Mouse (Mus musculus) T-helper 1 cell (primary cell): Measurements from ENCODE around the gene Vps9d1.
"Not testable (repeated sequence)": the region's sequence is repeated elsewhere in the genome, so short reads cannot be mapped to it uniquely, and the experiment has no call there.

ENCODE experiments used
- in situ Hi-C: fragments of 300-600 bp; cut with MboI, MseI; formaldehyde crosslinking; loops from one replicate; pipeline ENCODE4 v1.15.1; 2025; ENCODE audit warnings: high pct_unique_total_duplicates

Vps9d1 gene

DNA sequence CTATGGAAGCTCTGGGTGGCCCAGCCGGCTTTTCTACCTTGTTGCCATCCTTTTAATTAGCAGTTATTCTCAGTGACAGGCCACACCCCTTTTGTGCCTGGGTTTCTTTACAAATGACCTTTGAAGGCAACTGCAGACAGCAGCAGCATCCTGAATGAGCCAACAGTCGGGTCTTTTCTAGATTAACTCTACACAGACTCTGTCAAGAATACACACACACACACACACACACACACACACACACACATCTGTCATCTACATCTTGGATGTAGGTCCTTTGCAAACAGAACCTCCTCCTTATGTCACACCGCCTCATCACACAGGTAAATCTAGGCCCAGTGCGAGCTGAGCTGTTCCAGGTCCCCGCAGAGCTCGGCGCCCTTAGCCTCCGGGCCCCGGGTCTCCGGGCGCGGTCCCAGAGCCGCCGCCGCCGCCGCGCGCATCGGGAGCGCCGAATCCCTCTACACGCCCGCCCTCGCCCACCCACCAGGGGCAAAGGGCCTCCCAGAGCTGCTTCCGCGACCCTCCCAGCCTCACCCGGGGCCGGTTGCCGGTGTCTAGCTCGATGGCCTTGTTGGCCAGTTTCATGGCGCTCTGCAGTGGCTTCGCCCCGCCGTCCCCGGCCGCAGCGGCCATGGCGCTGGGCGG lies 573 bp downstream of the Vps9d1 start:
- in situ Hi-C loops, result no loop called here

DNA sequence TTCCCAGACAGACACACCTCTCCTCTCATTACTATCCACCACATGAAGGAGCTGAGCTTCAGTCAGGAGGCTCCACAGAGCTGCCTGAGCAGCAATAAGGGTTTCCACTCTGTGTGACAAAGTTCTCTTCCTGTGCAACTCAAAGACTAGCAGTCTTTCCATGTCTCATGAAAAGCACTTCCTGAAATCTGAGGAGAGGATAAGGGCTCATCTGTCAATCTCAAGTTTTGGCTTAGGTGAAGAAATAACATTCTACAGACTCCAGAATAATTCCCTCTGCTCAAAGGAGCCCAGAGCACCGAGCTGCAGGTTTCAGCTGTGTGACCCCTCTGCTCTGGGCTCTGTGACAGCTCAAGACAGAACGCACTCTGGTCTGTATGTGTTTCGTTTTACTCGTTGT lies 1.2 kb downstream of the Vps9d1 start:
- in situ Hi-C loops, result no loop called here

DNA sequence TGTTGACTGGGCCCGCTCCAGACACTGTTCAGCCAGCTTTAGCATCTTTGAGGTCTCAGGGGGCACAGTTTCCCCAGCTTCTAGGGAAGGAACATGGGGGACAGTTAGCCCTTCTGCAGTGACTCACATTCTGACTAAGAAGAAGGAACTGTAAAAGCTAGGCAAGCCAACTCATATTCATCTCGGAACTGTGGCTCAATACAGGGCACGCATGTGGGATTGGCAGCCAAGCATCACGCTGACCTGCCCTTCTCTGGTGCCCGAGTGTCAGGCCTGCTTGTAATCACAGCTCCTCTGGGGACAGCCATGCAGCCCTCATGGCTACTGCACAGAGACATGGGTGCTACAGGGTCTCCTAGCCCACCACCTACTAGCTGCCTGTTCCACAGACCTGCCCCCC lies 3.2 kb downstream of the Vps9d1 start:
- in situ Hi-C loops, result no loop called here

DNA sequence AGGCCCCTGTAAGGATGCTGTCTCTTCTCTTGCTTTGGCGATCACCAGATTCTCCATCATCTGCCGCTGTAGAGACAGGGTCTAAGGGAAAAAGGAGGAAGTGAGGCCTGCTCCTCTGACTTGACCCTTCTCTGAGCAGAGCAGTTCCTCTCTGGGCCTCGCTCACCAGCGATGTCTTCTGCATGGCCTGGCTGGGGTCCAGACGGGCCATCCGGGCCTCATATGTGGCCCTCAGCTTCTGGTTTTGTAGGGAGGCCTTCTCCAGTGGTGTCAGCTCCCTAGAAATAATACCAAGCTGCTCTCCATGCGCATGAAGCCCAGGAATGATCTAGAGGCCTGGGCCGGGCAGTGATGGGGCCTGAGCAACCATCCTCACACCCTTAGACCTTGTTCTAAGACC lies 5.6 kb downstream of the Vps9d1 start:
- in situ Hi-C loops, result no loop called here

DNA sequence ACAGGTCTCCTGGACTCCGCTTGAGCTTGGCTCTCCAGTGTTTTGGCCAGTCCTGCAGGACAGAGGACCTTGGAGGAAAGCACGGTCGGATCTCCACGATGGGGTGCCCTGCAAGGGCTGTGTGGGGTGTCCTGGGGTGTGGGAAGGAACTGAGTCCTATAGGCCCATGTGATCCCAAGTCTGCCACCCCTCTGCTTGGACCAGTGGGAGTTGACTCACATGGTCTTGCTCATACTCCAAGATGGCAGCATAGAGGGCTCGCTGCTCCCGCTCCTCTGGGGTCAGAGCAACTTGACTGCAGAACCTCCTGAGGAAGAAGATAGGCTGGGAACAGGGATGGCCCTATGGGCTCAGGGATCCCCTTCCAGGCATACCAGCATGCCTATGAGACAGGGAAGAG lies 6.4 kb downstream of the Vps9d1 start:
- in situ Hi-C loops, result no loop called here

DNA sequence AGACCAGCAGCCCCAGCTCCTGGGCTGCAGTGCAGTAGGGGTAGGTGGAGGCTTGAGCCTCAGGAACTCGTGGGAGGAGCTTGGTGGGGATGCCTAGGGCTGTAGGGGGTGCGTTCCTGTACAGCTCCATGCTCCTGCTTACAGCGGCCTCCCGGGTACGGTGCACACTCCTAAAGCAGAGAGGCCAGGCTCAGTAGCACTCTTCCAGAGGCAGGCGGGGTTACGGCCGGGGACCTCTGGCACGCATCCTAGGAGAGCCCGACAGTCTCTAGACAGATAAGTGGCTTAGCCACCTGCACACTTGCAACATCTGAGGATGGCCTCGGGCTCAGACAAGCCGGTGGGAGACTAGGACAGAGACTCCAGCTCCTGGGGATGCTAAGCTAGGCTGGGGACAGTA lies 8.6 kb downstream of the Vps9d1 start:
- in situ Hi-C loops, result no loop called here

DNA sequence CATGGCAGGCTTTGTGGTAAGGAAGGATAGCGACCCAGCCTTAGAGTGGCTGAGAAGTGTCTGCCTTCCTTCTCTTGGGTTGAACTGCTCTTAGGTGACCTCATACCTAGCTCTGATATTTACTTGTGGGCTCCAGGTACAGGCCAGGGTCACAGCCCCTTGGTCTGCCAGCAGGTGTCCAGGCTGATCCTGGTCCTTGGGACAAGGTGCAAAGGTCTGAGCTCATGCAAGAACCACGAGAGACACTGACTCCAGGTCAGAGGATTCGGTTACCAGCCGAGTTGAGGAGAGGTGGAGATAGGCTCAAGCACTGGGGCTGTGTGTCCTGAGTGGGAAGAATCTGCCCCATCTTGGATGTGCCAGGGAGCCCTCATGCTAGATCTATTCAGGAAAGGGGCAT lies 9.8 kb downstream of the Vps9d1 start:
- in situ Hi-C loops, result no loop called here

DNA sequence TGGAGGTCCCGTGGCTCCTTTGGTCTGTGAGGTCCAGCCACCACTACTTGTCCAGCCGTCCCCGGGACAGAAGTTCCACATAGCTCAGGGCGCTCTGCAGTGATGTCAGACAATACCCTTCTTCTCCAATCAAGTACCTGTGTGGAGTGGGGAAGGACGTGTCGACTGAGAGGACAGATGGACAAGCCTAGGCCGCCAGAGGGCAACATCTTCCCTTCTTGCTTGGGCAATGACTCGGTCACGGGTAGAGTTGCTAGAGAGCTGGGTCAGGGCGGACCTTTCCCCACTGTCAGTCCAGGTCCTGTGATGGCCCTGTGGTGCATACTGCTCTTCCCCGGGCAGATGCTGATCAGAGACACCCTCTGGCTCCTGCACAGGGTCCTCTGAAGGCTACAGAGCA lies 11.1 kb downstream of the Vps9d1 start:
- in situ Hi-C loops, result no loop called here

DNA sequence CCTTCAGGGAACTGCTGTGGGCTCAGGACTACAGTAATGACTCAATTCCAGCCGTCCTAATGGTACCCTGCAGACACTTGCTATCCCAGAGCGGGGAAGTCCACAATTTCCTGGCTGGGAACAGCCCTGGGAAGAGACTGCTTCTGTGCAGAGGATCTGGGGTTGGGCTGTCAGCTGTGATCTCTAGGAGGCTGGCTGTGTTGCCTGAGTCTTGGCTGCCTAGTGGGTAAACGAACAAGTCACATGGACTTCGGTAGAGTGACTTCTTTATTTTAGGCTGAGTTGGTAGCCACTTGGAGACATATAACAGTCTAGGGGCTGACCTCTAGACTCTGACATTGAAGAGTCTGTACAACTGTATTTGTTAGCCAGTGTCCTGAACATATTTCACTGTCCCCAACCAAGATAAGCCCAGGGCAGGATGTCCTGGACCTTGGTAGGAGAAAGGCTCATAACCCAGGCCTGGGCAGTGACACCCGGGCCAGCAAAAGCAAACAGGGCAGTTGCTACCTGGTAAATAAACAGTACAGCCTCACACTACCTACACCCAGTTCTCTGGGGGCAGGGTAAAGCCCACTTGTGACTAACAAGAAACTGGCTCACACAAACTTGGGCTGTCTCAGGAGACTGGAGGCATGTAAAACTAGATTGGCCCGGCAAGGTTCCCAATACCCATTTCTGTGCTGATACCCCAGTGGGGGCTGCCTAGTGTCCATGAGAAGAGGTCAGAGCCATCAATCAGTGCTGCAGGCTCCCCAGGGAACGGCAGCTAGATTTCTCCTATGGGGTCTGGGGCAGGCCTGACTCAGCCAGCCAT lies 11.8 kb downstream of the Vps9d1 start:
- in situ Hi-C loops, result no loop called here

DNA sequence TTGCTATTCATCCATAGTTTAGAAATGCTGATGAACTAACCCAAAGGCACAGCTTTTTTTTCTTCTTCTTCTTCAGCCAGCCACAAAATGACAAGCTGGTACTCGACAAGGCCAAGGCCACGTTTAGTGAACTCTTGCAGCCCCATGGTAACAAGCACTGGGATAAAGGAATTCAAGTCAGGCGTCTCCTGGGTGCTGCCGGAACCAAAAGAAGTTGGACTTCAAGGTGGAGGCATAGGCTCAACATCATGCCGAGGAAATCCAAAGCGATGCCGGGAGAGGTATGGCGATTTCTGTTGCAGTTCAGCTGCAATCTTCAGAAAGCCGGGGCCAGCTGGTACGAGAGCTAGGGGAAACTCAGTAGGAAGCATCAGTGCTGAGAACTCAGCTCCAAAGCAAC lies 14.8 kb downstream of the Vps9d1 start:
- in situ Hi-C loops, result no loop called here

DNA sequence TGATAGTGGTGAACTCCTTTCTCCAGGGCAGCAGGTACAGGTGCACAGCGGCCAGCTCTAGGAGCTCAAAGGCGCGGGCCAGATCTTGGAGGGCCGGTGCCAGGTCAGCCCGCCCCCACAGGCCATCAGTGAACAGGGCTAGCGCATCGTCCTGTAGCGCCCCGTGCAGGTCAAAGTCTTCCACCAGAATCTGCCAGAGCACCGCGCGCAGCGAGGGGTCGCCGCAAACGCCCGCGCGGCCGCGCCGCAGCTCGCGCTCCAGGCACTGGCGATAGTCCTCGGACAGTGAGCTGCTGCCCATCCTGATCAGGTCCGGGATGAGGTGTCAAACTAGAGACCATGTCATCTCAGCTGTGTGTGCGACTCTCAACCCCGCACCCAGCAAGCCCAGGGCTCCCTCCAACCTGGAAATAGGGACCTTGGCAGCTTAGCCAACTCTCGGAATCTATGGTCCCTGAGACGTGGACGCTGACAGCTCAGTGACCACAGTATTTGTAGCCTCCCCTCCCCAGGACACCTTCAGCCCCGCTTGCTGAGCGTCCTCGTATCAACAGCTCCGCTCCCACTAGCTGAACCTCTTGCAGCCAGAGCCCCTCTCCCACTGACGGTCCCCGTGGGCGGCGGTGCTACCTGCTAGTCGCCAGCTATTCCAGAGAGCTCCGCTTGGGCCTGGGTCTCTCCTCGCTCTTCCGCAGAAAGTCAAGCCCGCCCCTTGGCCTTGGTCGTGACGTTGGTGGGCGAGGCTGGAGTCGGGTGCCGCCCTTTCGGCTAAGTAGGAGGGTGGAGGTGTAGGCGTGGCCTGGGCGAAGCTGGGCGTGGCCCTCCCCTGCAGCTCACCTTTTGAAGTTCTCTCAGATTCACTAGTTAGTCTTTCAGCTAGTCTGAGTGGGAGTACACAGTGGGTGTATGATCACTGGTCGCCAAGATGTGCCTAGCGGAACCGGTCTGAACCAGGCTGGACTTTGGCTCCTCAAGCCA lies 18.3 kb downstream of the Vps9d1 start, which contains the start of gene Spata2l:
Spata2l (minus strand) TSS at position 714 of the 978 bp plus-strand sequence.
- in situ Hi-C loops, result no loop called here

DNA sequence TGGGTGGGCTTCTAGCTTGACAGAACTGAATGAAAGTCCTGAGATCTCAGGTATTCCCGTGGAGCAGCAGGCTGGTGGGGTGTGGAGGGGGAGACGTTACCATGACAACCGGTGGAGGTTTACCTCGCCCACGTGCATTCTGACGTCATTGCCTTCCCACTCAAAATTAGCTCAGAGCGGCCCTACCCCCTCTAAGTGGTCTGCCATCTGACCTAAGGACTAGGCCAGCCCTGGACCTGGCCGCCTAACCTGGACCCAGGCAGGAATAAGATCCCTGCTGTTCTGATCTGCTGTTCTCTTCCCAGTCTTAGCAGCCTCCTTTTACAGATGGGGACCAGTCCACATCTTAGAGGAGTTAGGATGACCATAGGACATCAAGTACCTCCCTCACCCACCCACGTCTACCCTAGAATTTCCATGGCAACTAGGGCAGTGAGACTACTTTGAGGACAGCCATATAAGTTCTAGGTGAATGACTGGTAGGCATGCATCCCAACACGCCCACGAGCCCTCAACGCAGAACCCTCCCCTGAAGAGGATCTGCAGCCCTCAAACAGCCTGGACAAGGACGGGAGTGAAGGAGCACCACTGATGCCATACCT lies 19.1 kb downstream of the Vps9d1 start:
- in situ Hi-C loops, result no loop called here

DNA sequence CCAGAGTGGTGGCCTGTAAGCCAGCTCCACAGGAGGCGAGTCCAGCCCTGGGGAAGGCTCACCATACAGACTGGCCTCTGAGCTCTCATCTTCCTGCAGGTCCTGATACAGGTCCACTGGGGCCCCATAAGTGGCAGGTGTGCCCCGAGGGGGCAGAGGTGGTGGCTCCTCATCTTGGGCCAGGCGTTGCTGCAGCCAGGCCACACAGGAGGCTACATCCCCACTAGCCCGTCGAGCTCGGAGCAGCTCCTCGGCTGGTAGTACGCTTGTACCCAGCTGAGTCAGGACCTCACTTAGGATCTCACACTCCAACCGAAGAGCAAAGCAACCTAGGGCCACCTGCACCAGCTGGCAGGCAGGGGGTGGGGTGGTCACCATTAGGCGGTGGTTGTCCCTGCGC lies 20.4 kb downstream of the Vps9d1 start:
- in situ Hi-C loops, result no loop called here

DNA sequence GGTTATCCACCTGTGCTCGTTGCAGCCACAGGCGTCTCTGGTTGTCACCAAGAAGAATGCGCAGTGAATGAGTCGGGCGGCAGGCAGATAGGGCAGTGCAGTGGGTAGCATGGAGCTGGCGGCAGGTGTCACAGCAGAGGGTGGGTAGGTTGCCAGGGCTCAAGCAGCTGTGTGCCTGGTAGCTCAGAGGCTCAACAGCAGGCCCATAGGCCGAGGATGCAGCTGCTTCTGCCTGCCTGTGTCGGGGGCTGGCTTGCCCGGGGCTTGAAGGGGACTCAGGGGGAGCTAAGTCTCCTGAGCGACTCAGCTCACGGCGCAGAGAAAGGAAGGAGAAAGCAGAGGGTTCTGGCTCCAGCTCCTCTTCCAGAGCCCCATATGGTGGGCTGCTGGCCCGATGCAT lies 20.8 kb downstream of the Vps9d1 start:
- in situ Hi-C loops, result no loop called here

DNA sequence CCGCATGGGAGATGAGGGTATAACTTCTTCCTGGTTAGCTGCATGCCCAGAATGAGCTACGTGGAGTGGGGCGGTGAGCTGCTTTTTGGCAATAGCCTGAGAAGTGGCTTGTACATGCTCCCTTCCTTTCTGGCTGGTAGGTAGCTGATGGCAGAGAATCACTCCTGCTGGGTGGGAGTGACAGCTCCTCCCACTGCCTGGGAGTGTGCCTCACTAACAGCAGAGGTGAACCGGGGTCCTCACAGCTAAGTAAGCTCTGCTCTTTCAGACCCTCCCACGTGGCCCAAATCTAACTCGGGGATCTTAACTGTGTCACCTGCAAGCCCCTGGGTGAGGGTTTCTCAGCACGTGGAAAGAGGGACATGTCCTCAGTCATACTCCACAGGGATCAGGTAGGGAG lies 21.6 kb downstream of the Vps9d1 start:
- in situ Hi-C loops, result no loop called here

DNA sequence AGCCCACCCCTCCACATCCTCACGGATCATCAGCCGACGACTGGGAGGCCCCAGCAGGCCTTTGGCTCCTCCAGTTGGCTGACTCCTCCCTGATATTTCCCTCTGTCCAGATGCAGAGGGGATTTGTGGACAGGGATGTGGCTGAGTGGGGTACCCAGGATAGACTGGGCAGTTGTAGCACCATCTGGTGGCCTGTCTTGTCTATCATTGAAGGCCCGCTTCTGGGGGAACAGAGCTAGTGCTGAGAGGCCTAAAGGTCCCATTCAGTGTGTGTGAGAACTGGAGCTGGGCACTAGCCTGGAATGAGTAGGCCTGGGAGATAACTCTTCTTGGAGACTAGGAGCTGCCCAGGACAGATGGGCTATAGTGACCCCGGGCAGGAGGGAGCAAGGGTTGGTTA lies 22.4 kb downstream of the Vps9d1 start:
- in situ Hi-C loops, result no loop called here

DNA sequence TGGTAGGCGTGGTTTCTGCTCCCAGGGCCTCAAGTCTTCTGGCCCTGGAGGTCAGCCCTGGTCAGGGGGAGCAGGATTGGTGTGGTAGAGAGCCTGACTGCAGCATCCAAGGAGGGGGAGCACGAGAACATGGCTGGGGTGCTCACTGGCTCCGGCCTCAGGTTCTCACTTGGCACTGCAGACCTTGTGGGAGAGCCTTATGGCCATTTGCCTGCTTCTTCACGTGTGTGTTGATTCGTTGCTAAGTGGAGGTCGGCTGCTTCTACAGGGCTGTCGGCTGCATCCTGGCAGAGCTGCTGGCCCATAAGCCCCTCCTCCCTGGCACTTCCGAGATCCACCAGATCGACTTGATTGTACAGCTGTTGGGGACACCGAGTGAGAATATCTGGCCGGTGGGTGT lies 23.8 kb downstream of the Vps9d1 start:
- in situ Hi-C loops, result not testable (repeated sequence)

DNA sequence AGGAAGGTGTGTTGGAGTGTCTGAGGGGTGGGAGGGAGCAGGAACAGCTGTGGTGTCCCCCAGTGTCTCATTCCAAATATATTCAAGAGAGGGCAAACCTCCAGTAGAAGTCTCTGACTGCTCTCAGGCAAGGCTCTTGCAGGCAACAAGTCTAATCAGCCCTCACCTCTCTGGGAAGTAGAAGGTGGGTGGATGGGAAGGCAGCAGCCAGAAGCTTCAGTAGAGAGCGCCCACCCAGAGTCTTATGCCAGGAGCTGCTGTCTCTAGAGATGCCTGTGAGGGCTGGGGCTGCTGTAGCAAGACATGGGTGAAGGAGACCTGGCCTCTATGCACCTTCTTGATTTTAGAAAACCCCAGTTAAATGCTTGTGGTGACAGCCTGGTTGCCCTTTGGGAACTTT lies 25.7 kb downstream of the Vps9d1 start:
- in situ Hi-C loops, result no loop called here

DNA sequence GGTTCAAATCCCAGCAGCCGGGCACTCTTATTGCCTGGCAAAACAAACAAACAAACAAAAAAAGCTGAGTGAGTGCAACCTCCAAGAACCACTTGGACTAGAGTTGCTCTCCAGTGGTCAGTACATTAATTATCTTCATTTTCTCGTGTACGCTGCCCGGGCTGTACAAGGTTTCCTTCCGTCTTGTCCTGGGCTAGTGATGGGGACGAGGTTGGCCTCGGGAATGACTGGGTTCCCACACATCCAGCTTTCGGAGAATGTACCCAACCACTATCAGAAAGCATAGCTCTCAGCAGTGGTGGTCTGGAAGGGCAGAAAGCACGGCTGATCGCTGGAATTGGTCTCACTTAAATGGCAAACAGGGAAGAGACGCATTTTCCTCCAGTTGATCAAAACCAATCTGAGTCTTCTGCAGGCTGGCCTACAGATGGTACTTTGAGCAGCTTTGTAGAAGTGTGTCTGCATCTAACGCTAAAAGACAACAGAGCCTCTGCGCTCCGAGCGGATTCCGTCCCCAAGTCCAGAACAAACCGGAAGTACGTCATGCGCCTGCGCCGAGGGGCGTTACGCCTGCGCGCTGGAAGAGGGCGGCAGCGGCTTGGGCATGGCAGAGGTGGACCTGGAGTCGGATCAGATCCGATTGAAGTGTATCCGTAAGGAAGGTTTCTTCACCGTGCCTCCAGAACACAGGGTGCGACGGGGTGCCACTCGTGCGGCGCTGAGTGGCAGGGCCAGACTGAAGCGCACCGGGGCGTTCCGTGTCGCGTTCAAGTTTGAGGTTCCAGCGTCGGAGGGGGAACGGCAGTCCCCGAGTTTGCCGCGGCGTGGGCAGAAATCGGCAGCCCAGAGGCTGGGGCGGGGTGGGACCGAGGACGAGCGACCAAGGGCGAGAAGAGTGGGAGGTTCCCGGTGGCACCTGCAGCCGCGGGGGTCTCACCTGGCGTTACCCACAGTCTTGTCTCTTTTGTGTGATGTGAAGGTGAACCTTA lies 29.6 kb downstream of the Vps9d1 start, which contains the start of gene Cdk10:
Cdk10 (plus strand) TSS at position 565 of the 989 bp plus-strand sequence.
- in situ Hi-C loops, result no loop called here

DNA sequence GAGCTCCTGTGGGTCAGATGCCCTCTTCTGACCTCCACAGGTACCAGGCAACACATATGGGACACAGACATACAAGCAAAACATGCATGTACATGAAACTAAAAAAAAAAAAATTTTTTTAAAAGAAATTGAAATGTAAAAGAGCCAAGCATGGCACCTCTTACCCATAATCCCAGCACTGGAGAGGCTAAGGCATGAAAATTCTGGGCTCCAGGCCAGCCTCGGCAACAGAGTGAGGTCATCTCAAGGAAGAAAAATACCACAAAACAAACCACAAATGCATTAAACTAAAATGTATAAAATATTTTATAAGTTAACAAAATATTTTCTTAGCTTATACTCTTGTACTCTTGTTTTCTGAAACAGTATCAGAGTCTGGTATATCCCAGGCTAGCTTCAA lies 33.2 kb downstream of the Vps9d1 start:
- in situ Hi-C loops, result no loop called here
